Mouse (Mus musculus): ENCODE results near the gene Gjb5. TPM values are rescaled to one million over a fixed set of nuclear protein-coding genes. Genes with fewer than 3 reads are reported as not detected.

Gjb5 gene
- total RNA-seq, 4 experiments from 2014 or later = not detected

DNA sequence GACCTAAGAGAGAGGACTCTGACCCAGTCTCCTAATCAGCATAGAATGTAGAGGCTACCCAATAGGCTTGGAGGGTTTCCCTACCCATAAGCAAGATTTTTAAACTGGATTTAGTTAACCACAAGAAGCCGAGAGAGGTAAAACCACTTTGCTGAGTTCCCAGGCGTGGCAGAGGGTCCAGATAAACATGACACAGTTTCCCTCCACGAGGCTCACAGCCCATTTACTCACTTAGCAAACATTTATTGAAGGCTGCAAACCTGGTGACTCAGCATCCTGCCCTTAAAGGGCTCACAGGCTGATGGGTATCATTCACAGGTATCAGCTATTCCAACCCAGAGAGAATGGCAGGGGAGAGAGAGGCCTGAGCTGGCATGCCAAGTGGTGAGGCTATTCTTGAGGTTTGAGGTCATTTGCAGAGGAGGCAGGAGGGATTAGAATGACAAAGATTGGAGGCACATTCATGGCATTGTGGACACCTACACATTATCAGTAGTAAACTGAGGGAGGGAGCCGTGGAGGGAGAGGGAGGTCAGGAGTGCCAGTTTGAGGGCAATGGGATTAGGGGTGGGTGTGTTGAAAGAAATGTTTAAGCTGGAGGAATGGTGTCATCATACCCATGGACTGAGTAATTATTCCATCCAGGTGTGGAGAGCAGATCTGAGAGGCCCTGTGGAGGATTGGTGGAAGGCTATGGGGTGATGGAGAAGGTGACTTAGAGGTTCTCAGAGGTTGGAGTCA, 8.3 kb downstream of the Gjb5 start:
- no peak for DNase-seq (ENCODE audit: low spot score in 2 of 2)

DNA sequence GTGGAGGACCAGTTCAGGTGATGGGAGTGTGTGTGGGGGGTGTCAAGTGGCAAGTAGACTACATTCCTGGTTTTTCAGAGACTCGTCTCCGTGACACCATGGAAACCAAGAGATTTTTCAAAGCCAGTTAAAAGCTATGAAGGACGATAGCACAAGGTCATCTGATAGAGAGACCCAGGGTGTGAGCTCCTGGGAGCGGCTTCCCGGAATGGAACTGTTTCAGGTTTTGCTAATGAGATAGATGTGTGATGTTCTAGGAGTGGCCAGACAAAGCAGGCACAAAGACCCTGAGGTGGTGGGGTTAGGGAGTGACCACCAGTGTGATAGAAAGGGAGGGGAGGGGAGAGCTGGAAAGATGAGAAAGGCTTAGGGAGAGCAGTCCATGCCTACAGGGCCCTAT, 13.0 kb downstream of the Gjb5 start:
- DNase-seq (ENCODE audit: low spot score in 2 of 2) = no peak

DNA sequence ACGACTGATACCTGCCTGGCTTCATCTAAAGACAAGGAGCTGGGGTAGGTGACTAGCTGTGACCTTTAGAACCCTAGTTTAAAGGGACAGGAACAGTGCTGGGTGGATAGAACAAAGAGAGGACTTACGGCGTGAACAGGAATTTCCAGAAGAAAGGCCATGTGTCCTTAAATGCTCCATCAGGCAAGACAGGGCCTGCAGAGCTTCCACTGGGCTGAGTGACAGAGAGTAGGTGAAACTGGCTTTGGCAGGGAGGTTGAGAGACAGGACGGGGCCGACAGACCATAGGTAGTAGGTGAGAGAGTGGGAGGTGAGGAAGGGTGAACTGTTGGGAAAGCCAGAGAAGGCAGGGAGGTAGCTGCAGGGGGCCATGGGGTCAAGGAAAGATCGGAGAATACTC, 16.6 kb downstream of the Gjb5 start:
- DNase-seq (ENCODE audit: low spot score in 2 of 2) = no peak

DNA sequence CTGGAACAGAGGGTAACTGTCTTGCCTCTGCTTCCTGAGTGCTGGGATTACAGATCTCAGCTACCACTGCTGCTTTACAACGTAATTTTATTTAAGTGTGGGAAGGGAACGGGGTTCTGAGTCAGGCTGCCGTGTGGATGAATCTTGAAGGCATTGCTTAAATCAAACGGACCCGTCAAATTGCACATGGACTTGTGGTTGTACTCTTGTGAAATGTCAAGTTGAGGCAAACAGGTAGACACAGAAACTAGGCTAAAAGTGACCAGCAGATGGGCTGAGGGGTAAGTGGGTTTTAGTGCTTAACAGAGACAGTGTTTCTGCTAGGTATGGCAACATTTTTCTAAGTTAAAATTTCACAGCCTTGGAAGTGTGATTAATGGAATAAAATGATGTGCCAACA, 20.3 kb downstream of the Gjb5 start:
- no peak for DNase-seq (ENCODE audit: low spot score in 2 of 2)

DNA sequence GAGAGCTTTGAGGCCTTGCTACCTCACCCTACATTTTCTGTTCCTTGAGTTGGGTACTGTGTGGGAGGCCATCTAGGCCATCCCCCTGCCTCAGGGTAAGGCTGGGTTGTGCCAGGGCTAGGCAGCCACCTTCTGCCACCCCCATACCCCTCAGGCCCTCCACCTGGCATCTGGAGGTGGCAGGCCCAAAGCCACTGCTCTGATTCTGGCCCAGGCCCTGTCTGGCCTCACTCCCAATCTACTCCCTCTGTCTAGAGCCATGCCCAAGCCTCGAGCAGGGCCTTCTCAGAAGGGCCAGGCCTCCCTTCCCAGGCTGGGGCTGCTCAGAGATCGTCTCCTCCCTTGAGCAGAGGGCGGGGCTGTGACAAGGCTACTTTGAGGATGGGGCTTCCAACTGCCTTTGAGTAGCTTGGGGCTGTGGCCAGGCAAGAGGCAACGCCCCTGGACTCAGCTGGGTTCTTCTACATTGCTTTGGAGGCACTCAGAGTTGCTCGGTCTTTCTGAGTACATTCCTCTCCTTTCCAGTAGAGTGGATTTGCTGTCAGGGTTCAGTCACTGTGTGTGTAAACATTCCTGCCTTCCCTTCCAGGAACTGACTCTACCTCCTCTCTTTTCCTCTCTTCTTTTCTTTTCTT, 23.0 kb downstream of the Gjb5 start:
- no peak for DNase-seq (ENCODE audit: low spot score in 2 of 2)

DNA sequence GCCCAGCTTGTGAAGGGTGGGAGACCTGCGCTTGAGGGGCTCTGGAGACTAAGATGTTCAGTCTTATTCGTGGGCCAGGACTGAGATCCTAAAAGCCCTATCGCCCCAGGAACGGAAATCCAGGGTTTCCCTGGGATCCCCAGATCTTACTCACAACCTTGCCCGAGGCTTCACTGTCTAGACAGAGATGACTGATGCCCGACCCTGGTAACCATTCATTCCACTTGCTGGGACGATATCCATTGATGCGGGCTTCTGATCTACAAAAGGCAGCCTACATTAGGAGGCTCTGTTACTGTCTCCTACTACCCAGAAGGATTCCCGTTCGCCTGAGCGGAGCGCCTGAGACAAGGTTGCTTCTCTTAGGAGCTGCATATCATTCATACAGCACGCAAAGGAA, 26.8 kb downstream of the Gjb5 start:
- no peak for DNase-seq (ENCODE audit: low spot score in 2 of 2)

DNA sequence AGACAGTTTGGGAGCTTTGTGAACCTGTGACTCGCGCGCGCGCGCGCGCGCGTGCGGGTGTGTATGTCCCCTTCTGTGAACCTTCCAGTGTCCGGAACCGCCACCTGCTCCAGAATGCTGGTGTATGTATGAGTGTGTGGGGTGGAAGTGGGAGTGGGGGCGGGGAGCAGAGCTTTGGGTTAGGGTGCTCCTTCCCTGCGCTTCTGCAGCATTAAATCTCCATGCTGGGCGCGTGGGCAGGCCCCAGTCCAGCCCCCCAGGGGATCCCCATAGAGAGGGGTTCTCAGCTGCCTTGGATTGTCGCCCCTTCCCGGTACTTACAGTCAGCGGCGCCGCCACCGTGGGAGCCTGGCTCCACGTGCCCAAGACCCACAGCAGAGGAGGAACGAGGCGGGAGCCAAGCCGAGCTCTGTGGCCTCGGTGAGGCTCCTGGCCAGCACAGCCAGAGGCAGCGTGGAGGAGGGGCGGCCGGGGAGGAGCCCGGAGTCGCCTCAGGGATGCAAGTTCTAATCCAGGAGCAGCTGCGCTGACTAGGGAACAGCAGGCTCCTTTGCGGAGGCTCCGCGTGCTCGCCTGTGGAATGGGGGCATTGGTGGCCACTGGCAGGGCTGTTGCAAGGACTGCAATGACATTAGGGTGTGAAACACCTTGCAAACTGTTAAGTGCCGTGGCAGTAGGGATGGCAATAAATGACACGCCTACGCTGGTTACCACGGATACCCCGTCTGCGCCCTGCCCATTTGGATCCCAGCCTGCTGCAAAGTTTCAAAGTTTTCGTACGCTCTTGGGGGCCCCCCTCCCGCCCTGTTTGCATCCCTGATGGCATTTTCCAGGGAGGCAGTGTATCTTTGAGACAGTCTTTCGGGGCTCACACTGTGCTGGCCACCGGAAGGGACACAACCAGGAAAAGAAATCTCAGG, 27.5 kb downstream of the Gjb5 start, which contains the start of gene Gjb3:
Gjb3 (minus strand) TSS at position 664 of the 920 bp plus-strand sequence.
- DNase-seq (ENCODE audit: low spot score in 2 of 2) = no peak

DNA sequence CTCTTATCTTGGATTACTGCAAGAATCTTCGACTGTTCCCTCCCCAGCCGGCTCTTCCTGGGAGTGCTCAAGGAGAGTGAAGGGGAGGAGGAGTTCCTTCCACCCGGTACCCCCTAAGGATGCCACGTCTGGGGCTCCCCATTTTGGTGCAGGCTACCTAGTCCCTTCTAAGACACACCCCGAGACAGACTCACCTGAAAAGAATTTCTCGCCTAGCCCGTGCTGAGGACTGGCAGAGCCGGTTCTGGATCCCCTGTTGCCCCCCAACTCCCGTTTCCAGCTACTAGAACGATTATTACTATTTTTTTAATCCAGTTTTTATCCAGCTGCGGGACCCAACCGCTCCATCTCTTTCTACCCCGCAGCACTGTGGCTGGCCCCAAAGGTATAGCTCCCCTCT, 28.2 kb downstream of the Gjb5 start:
- DNase-seq (ENCODE audit: low spot score in 2 of 2) = no peak

DNA sequence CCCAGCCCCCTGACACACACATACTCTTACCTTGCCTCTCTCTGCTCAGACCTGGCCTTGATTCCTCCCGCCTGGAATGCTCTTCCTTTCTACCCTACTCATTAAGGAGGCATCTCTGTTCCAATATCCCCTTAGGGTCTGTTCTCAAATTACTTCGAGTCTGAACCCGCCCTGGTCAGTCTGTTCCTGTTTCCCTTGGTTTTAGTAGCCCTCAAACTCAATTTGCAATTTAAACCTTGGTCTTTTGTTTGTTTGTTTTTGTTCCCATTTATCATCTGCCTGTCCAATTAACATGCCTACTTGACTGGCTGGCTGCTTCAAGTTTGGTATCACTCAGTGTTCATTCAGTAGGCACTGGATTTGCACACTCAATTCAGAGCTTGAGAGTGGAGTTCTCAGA, 28.9 kb downstream of the Gjb5 start:
- no peak for DNase-seq (ENCODE audit: low spot score in 2 of 2)

DNA sequence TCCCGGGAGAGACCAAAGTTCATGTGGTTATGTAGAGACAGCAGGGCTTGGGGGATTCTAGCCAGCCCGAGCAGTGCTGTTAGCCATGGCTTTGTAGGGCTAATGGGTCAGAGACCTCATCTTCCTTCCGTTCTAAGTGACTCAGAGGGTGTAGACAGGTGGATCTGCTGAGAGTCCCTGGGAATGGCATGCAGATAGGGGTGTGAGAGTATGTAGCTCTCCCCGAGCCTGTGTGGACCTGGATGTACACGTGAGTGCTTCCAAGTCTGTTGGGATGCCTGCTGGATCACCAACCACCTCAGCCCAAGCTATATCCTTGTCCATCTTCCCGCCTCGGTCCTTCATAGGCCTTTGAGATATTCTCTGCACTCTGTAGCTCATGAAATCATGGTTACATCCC, 29.6 kb downstream of the Gjb5 start:
- DNase-seq (ENCODE audit: low spot score in 2 of 2) = no peak

DNA sequence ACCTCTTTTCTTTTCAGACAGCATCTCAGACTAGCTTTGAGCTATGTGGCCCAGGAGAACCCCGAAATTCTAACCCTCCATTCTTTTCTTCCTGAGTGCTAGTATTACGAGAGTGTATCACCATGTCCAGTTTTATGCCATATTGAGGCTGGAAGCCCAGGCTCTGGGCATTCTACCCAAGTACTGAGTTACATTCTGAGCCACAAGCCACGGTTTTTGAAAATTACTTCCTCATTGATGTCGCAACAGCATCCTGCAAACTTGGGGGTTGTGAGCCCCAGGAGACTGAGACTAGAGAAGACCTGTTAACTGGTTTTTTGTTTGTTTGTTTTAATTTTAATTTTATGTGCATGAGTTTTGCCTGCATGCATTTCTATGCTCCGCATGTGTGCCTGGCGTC, 30.2 kb downstream of the Gjb5 start:
- no peak for DNase-seq (ENCODE audit: low spot score in 2 of 2)

DNA sequence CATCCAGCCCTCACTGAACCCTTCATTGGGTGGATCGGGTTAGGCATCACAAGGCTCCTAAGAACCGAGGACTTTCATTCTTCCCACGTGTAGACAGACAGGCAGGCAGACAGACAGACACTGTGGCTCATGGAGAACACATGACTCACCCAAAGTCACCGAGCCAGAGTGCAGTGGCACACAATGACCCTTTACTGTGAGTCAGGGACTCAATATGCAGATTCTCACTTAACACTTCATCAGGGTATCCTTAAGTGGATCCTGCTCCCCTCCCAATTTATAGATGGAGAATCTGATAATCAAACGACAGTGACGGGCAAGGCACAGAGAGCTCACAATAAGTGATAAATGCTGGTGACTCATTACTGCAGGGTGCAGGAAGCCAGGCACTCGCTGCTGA, 30.7 kb downstream of the Gjb5 start:
- no peak for DNase-seq (ENCODE audit: low spot score in 2 of 2)

DNA sequence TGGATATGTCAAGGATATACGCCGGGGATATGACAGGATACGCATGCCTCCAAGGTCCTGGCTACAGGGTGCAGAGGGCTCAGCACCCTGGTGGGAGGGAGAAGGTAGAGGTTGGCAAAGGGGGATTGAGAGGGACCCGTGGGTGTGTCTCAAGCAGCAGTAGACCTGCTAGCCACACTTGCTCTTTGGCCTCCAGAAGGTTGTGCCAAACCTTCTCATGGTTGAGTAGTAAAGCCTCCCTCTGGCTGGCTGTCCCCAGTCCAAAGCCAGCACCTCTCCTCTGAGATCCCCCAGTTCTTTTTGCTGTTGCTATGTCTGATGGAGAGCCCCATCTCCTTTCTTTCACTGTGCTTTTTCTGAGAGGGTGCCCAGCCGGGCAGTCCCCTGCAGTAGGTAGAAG, 32.7 kb downstream of the Gjb5 start:
- DNase-seq (ENCODE audit: low spot score in 2 of 2) = no peak

DNA sequence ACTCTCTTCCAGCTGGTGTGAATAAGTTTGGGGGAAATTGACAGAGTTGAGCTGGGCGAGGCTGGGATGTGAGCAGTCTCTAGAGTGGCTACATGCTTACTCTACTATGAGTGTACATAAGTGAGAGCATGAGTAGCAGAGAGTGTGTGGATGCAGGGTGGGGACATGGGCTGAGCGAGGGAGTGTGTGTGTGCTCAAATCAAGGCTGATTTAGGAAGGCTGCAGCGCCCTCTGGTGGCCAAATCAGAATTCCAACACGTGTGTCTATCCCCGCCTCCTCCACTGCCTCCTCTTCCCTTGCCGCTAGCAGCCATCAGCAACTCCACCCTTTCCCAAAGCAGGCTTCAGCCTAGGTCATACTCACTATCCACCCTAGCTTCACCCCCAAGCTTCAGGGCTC, 33.2 kb downstream of the Gjb5 start:
- DNase-seq (ENCODE audit: low spot score in 2 of 2) = peak; percentile 41 to 69

DNA sequence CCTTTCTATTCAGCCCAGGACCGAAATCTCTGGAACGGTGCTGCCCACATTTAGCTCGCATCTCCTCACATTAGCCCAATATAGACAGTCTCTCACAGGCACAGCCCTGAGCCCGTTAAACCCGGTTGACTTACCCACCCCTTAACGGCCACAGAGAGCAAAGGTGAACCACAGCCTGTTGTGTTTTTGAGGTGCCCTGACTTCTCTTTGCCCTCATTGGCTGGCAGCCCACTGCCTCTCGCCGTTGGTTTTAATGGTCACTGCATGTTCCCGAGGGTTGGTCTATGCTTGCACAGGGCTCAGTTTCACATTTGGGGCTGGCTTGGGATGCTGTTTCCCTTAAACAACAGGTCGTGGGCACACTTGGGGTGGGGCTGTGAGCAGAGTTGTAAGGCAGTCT, 33.7 kb downstream of the Gjb5 start:
- no peak for DNase-seq (ENCODE audit: low spot score in 2 of 2)

DNA sequence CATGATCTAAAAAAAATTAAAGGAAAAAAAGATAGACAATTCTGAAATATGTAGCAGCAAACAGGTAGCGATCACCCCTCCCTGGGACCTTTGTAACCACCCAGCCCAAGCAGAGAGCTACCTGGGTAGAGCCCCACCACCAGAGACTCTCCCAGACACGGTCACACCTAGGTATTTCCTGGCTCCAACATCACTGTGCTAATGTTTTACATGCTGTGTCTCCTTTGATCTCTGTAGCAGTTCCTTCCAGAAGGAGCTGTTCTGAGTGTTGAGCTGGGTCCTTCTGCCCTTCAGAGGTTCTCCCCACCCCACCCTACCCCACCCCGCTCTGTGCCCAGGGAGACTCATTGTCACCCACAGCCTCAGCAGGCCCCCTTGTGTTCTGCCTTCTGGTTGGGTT, 34.3 kb downstream of the Gjb5 start:
- DNase-seq (ENCODE audit: low spot score in 2 of 2) = no peak

DNA sequence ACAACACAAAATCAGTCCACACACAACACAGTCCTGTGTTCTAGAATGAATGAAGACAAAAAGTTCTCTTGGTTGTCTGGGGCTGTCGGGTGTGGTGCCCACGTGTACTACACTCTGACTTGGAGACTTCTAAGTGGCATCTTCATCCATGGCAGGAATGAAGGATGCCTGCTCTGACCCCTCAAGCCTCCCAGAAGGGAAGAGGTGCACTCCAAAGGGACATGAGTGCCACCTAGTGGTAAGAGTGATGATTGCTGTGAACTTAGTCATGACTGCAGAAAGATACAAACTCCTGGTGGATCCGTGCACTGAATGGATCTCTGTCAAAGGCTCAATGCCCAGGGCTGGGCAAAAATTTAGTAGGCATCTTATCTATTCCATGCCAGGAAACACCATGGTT, 38.4 kb downstream of the Gjb5 start:
- DNase-seq (ENCODE audit: low spot score in 2 of 2) = no peak

DNA sequence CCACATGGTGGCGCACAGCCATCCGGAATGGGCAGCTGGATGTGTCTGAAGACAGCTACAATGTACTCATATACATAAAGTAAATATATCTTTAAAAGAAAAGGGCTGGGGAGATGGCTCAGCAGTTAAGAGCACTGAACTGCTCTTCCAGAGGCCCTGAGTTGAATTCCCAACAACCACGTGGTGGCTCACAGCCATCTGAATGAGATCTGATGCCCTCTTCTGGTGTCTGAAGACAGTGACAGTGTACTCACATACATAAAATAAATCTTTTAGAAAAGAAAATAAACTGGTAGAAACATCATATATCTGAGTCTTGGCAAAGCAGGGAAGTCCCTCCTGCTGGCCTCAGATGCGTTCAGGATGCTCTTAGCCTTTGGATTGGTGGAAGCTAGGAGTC, 40.8 kb downstream of the Gjb5 start:
- DNase-seq (ENCODE audit: low spot score in 2 of 2) = no peak

DNA sequence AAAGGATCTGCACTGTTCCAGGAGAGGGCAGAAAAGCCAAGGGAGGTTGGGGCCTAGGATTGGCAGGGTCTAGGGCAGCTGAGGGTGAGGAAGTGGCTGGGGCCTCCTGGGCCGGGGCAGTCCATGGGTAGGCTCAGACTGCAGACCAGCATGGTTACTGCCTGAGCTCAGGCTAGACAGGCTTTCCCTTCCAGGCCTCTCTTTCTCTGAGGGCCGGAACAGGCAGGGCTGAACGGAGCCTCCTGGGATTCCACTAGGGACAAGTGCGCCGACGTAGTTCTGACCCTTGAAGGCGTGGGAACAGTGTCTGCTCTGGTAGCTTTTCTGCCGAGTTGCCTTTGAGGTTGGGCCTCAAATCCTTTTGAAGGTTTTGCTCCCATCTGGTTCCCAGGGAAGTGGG, 42.2 kb downstream of the Gjb5 start:
- DNase-seq (ENCODE audit: low spot score in 2 of 2) = no peak

DNA sequence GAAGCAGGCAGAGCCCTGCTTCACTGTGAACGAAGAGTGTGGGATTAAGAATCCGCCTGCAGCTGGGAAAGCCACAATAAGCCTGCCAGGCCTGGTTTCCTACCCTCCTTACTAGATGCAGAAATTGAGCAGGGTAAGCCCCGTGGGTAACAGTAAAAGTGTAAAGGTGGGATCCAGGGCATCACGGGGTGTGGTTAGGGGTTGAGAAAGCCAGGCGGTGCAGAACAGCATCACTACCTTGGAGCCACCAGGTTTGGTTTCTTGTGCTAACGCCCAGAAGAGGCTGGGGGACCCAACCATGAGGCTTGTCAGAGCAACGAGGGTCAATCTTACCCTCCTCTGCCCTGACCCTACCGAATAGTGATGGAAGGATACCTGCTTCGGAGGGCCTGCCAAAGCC, 43.4 kb downstream of the Gjb5 start:
- DNase-seq (ENCODE audit: low spot score in 2 of 2) = no peak

DNA sequence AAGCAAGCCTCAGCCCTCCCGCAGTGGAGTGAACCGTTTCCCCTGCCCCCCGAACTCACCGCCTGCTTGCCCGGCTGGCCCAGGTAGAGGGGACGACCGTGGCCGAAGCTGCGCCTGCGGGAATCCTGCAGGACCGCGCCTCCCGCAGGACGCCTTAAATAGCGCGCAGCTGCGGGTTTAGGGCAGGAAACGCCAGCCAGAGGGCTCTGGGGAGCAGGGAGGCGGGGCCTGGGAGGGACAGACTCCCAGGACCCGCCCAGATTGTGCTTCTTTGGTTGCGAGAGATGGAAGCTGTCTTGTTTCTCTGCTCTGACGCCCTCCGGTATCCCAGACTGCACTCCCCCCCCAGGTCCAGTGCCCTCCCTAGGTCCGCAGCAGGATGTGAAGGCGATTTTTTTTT, 44.1 kb downstream of the Gjb5 start, which contains the start of gene Gja4:
Gja4 (minus strand) TSS at position 179 of the 400 bp plus-strand sequence.
- peak in 1 of 2 experiments; percentile 45 for DNase-seq (ENCODE audit: low spot score in 2 of 2)

DNA sequence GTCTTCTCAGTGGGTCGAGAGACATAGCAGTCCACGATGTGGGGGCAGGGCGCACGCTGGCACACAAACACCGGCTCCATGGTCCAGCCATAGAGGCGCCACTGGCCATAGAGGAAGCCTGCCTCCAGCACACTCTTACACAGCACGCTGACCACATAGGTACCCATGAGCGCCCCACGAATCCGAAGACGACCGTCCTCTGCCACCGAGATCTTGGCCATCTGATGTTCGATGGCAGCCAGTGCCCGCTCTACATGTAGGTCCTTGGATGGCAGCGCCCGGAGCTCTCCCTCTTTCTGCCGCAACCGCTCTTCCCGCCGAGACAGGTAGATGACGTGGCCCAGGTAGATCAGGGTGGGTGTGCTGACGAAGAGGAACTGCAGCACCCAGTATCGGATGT, 45.6 kb downstream of the Gjb5 start:
- no peak for DNase-seq (ENCODE audit: low spot score in 2 of 2)

All from left cerebral cortex, adult 8-10 months (tissue).